Mouse (Mus musculus) liver, adult 2 months (tissue): ENCODE measurements around the gene Cntnap1. TPM values are rescaled to one million over a fixed set of nuclear protein-coding genes. Genes with fewer than 3 reads are reported as not detected.
A peak's percentile ranks its signal among the peaks of the same experiment; 100 is the strongest.

ENCODE experiments used
- DNase-seq: peaks from one replicate; pipeline ENCODE4 v3.0.0-alpha.2; 2011; ENCODE audit warnings: low read depth, low spot score; ENCODE audit errors: extremely low read depth
- H3K27ac ChIP-seq: fragments of 200-500 bp; replicated peaks from 2 replicates; pipeline ENCODE4 v1.5.1; 2012; ENCODE audit warnings: low read depth, mild to moderate bottlenecking, control low read depth, inconsistent platforms, low read length; ENCODE audit not compliant: insufficient read depth
- H3K27me3 ChIP-seq: fragments of 200-500 bp; 2 replicates; pipeline ENCODE4 v1.6.1; 2012; ENCODE audit warnings: mild to moderate bottlenecking, moderate library complexity, low read length, inconsistent platforms; ENCODE audit not compliant: control insufficient read depth, insufficient read depth
- H3K36me3 ChIP-seq: fragments of 200-500 bp; 2 replicates; pipeline ENCODE4 v1.6.1; 2012; ENCODE audit warnings: low read length, inconsistent platforms; ENCODE audit not compliant: control insufficient read depth, insufficient read depth
- H3K4me1 ChIP-seq: fragments of 200-500 bp; 2 replicates; pipeline ENCODE4 v1.6.1; 2011; ENCODE audit warnings: low read length; ENCODE audit not compliant: control insufficient read depth, insufficient read depth
- H3K4me3 ChIP-seq: fragments of 200-500 bp; 2 replicates; pipeline ENCODE4 v1.5.1; 2011; ENCODE audit warnings: low read depth, mild to moderate bottlenecking, control low read depth, low read length, moderate library complexity; ENCODE audit not compliant: insufficient read depth
- H3K79me2 ChIP-seq: fragments of 200-500 bp; 2 replicates; pipeline ENCODE4 v1.6.1; 2012; ENCODE audit warnings: inconsistent platforms, mild to moderate bottlenecking, low read length, moderate library complexity; ENCODE audit not compliant: control insufficient read depth, insufficient read depth
- H3K9ac ChIP-seq: fragments of 200-500 bp; 2 replicates; pipeline ENCODE4 v1.6.1; 2012; ENCODE audit warnings: low read depth, mild to moderate bottlenecking, control low read depth, inconsistent platforms, low read length
- CTCF ChIP-seq: fragments of 200-500 bp; IDR thresholded peaks from 2 replicates; pipeline ENCODE4 v1.5.1; 2011; ENCODE audit warnings: low read depth, low read length, control low read depth
- POLR2A ChIP-seq: fragments of 200-500 bp; IDR thresholded peaks from 2 replicates; pipeline ENCODE4 v1.6.1; 2011; ENCODE audit warnings: low read length, control low read depth; ENCODE audit not compliant: insufficient read depth; ENCODE audit errors: extremely low read depth
- WGBS: fragments of 180-500 bp; shearing (Covaris S2); methylation state at CpG from one replicate; pipeline ENCODE4 v1.1.7; 2018; 5-methylcytosine and 5-hydroxymethylcytosine counted together
- polyA plus RNA-seq: library from polyadenylated mRNA; depleted of rRNA; stranded (reverse); fragments of >200 nt; gene quantifications from 2 replicates; pipeline ENCODE4 v1.2.3, GENCODE M21; 2012
- total RNA-seq: library from RNA; depleted of rRNA; stranded (reverse); fragments of >200 nt; gene quantifications from 2 replicates; pipeline ENCODE4 v1.2.3, GENCODE M21; 2014

Gene Cntnap1
- total and polyA plus RNA-seq, 2 experiments = 0.46 to 0.88 TPM

- DNase-seq = peak; percentile 83
- H3K27me3 ChIP-seq = no peaks in the 10 kb centered on the region
- H3K4me1 ChIP-seq = no peaks in the 10 kb centered on the region; the same call in 1 of the 2 replicates
- no peak overlapping the region for H3K27ac ChIP-seq
- H3K36me3 ChIP-seq = peaks cover 29% of the 10 kb centered on the region
- TF ChIP-seq CTCF (no peak), POLR2A (no peak)
- H3K4me3 ChIP-seq = no peak overlapping the region
- no peaks in the 10 kb centered on the region for H3K79me2 ChIP-seq
- WGBS = 30% methylated on average over 5 of the region's 5 CpGs
- H3K9ac ChIP-seq = no peak overlapping the region
Observed at GRCm38 (mm10) chr11:101162772-101163171, 7.6 kb upstream of the Cntnap1 start.

- H3K4me1 ChIP-seq = no peaks in the 10 kb centered on the region; the same call in none of the 2 replicates
- H3K27ac ChIP-seq = no peak overlapping the region
- 91% methylated on average over 49 of the region's 49 CpGs for WGBS
- no peaks in the 10 kb centered on the region for H3K27me3 ChIP-seq
- no peak overlapping the region for H3K9ac ChIP-seq
- H3K36me3 ChIP-seq = peaks cover 32% of the 10 kb centered on the region
- no peak for TF ChIP-seq CTCF
- no peak for TF ChIP-seq POLR2A
- no peak overlapping the region for H3K4me3 ChIP-seq
- H3K79me2 ChIP-seq = no peaks in the 10 kb centered on the region
- DNase-seq = no peak
Observed at GRCm38 (mm10) chr11:101163476-101164350, 6.6 kb upstream of the Cntnap1 start.

GRCm38 (mm10) chr11:101164351-101164665, 6.0 kb upstream of the Cntnap1 start:
- Histone ChIP-seq H3K4me1 (peaks cover under 1% of the 10 kb centered on the region), H3K27me3 (no peaks in the 10 kb centered on the region), H3K27ac (no peak overlapping the region), H3K79me2 (peaks cover 3% of the 10 kb centered on the region; the same call in 1 of the 2 replicates), H3K9ac (no peak overlapping the region), H3K4me3 (no peak overlapping the region), H3K36me3 (peaks cover 32% of the 10 kb centered on the region)
- WGBS = 92% methylated on average over 21 of the region's 21 CpGs
- DNase-seq = no peak
- TF ChIP-seq CTCF (no peak), POLR2A (no peak)

GRCm38 (mm10) chr11:101164677-101165580, 5.4 kb upstream of the Cntnap1 start:
- H3K4me1 ChIP-seq = peaks cover 6% of the 10 kb centered on the region
- no peak for DNase-seq
- WGBS = 83% methylated on average over 35 of the region's 35 CpGs
- peaks cover 32% of the 10 kb centered on the region for H3K36me3 ChIP-seq
- no peak overlapping the region for H3K9ac ChIP-seq
- H3K27me3 ChIP-seq = no peaks in the 10 kb centered on the region
- TF ChIP-seq CTCF (no peak), POLR2A (no peak)
- H3K27ac ChIP-seq = no peak overlapping the region
- peaks cover 8% of the 10 kb centered on the region; the same call in 1 of the 2 replicates for H3K79me2 ChIP-seq
- H3K4me3 ChIP-seq = no peak overlapping the region

- Histone ChIP-seq H3K27ac (no peak overlapping the region), H3K36me3 (peaks cover 32% of the 10 kb centered on the region), H3K79me2 (peaks cover 12% of the 10 kb centered on the region; the same call in 1 of the 2 replicates), H3K27me3 (no peaks in the 10 kb centered on the region), H3K9ac (no peak overlapping the region), H3K4me3 (no peak overlapping the region), H3K4me1 (peaks cover 10% of the 10 kb centered on the region)
- no peak for DNase-seq
- WGBS = 92% methylated on average over 14 of the region's 14 CpGs
- TF ChIP-seq CTCF (no peak), POLR2A (no peak)
Observed at GRCm38 (mm10) chr11:101166357-101166756, 4.0 kb upstream of the Cntnap1 start.
